Mouse (Mus musculus) heart, adult 2 months (tissue): ENCODE data around the gene Mrpl23. TPM values are rescaled to one million over a fixed set of nuclear protein-coding genes. Genes with fewer than 3 reads are reported as not detected.

Source experiments
- DNase-seq, 2 experiments: peaks; one replicate each; pipeline ENCODE4 v3.0.0; 2021
- H3K27ac ChIP-seq: fragments of 200-600 bp; 2 replicates; pipeline ENCODE4 v1.8.1; 2022
- H3K27me3 ChIP-seq: fragments of 200-500 bp; 2 replicates; pipeline ENCODE4 v1.6.1; 2012; ENCODE audit warnings: mild to moderate bottlenecking, low read length, inconsistent platforms, mixed read lengths; ENCODE audit not compliant: control insufficient read depth, insufficient read depth
- H3K36me3 ChIP-seq: fragments of 200-500 bp; 2 replicates; pipeline ENCODE4 v1.6.1; 2012; ENCODE audit warnings: low read length, inconsistent platforms; ENCODE audit not compliant: control insufficient read depth, insufficient read depth
- H3K4me1 ChIP-seq: fragments of 200-500 bp; 2 replicates; pipeline ENCODE4 v1.6.1; 2011; ENCODE audit warnings: low read length; ENCODE audit not compliant: control insufficient read depth, insufficient read depth
- H3K4me3 ChIP-seq: fragments of 200-600 bp; 2 replicates; pipeline ENCODE4 v1.8.1; 2022
- H3K79me2 ChIP-seq: fragments of 200-500 bp; replicated peaks from 2 replicates; pipeline ENCODE4 v1.6.1; 2012; ENCODE audit warnings: mild to moderate bottlenecking, inconsistent platforms, low read length, moderate library complexity, mixed read lengths; ENCODE audit not compliant: control insufficient read depth, insufficient read depth
- H3K9ac ChIP-seq: fragments of 200-500 bp; 2 replicates; pipeline ENCODE4 v1.6.1; 2012; ENCODE audit warnings: low read depth, mild to moderate bottlenecking, control low read depth, inconsistent platforms, low read length, mixed read lengths
- CTCF ChIP-seq: fragments of 200-600 bp; IDR thresholded peaks from 2 replicates; pipeline ENCODE4 v1.8.1; 2022; ENCODE audit warnings: antibody characterized with exemption, mild to moderate bottlenecking, moderate library complexity
- EP300 ChIP-seq: fragments of 200-500 bp; IDR thresholded peaks from 2 replicates; pipeline ENCODE4 v1.6.1; 2011; ENCODE audit warnings: low read depth, low read length, control low read depth; ENCODE audit not compliant: insufficient read depth
- POLR2A ChIP-seq: fragments of 200-500 bp; IDR thresholded peaks from 2 replicates; pipeline ENCODE4 v1.6.1; 2011; ENCODE audit warnings: mild to moderate bottlenecking, low read depth, low read length, control low read depth; ENCODE audit not compliant: insufficient read depth
- WGBS: fragments of 180-500 bp; shearing (Covaris S2); methylation state at CpG from one replicate; pipeline ENCODE4 v1.1.7; 2018; 5-methylcytosine and 5-hydroxymethylcytosine counted together
- intact Hi-C: fragments of 180-260 bp; cut with DNase I; formaldehyde crosslinking; loops from one replicate; pipeline ENCODE4 v1.15.1; 2025
- polyA plus RNA-seq: library from polyadenylated mRNA; depleted of rRNA; stranded (reverse); fragments of >200 nt; gene quantifications from 2 replicates; pipeline ENCODE4 v1.2.3, GENCODE M21; 2012
- total RNA-seq, 2 experiments: library from RNA; stranded (reverse); gene quantifications; 2 replicates each; pipeline ENCODE4 v1.2.3; 2021

Mrpl23 gene
- total and polyA plus RNA-seq, 3 experiments, result 0.89 to 12.8 (median 2.1) TPM

DNA sequence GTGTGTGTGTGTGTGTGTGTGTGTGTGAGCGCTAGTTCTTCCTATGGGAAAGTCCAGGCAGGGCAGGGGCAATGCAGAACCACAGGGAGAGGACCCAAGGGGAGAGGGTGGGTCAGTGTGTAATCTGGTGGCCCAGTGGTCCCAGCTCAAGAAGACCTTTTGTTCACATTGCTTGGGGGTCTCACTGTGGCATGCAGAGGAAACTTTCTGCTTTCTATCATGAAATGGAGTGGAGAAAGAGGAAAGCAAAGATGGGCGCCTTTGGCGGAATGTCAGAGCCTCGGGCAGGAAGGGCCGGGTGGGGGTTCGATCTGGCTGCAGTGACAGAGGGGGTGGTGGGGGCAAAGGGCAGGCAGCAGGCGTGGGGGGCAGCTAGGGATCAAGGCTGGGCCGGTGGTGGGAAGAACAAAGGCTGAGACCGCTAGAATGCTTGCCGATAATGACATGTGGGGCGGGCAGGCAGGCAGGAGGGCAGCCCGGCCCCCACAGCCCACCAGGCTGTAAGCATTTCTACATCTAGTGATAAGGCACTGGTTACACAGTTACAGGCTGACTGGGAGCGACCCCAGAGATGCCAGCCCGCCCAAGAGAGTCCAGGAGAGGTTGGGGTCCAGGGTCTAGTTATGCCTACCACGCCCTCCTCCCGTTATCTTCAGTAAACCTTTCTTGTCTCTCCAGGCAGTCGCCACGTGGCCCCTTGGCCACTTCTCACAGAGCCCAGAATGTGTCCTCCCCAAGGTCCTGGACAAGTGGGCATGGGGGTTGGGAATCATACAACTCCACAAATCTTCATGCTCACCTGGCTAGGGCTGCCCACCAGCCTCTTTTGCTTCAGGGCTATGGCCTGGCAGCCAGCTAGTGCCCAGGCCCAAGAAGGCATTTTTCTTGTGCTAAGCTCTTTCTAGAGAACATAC is 28.7 kb downstream of the Mrpl23 start:
- no peak overlapping the region for H3K9ac ChIP-seq

DNA sequence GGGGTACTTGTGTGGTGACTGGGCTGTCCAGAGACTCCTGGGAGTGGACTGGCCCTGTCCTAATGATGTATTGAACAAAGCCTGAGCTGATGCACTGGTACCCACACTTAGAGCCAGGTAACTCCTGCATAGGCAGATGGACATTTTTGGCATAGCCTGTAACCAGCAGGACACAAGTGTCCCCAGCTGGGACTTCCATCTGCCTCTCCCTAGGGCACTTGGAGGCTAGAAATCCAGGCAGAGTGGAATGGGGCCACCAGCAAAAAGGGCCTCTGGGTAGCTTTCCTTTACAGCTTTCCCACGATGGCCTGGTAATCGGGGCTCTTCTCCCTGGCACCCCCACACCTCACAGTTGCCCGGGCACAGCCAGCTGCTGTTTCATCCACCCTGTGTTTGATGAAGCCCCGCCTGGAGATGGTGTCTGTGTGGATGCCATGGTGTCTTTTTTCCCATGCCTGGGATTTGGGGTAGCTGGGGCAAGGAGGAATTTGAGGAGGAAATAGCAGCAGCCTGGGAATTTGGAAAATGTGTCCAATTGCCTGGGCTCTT is 29.4 kb downstream of the Mrpl23 start:
- WGBS, result 81% methylated on average over 4 of the region's 4 CpGs
- H3K4me3 ChIP-seq, result no peak overlapping the region
- no peaks in the 10 kb centered on the region for H3K36me3 ChIP-seq
- no peak overlapping the region for H3K27ac ChIP-seq
- H3K27me3 ChIP-seq, result no peaks in the 10 kb centered on the region
- no peaks in the 10 kb centered on the region for H3K4me1 ChIP-seq
- H3K9ac ChIP-seq, result no peak overlapping the region
- H3K79me2 ChIP-seq, result no peaks in the 10 kb centered on the region
- intact Hi-C loops, result no loop called here
- TF ChIP-seq EP300 (no peak), POLR2A (no peak), CTCF (no peak)
- DNase-seq, result no peak

More for the DNA sequence above, 28.7 kb downstream of the Mrpl23 start:
- intact Hi-C loops, result no loop called here
- 62% methylated on average over 18 of the region's 18 CpGs for WGBS
- H3K4me1 ChIP-seq, result no peaks in the 10 kb centered on the region
- H3K79me2 ChIP-seq, result no peaks in the 10 kb centered on the region
- H3K27me3 ChIP-seq, result no peaks in the 10 kb centered on the region
- no peak for TF ChIP-seq POLR2A
- no peak for TF ChIP-seq EP300
- TF ChIP-seq CTCF, result no peak
- H3K27ac ChIP-seq, result no peak overlapping the region
- no peaks in the 10 kb centered on the region for H3K36me3 ChIP-seq
- no peak for DNase-seq
- no peak overlapping the region for H3K4me3 ChIP-seq

DNA sequence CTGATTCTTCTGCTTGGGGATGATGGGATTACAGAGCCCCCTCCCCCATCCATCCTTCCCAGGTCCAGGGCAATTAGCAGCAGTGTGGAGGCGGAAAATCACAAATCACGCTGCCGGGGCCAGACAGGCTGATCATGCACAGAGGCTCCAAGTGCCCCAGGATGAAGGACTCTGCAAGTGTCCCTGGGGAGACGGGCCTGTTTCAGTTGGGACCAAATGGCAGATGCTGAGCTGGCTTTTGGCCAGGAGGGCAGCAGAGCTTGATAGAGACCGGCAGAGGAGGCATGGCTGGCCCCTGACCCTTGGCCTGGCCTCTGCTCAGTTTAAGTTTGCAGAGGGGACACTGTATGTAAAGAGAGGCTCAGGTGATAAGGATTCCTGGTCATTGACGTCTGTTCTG is 30.7 kb downstream of the Mrpl23 start:
- Histone ChIP-seq H3K4me1 (peaks cover 2% of the 10 kb centered on the region; the same call in 1 of the 2 replicates), H3K79me2 (no peaks in the 10 kb centered on the region), H3K9ac (no peak overlapping the region), H3K36me3 (no peaks in the 10 kb centered on the region), H3K4me3 (no peak overlapping the region), H3K27ac (no peak overlapping the region), H3K27me3 (no peaks in the 10 kb centered on the region)
- WGBS, result 76% methylated on average over 6 of the region's 6 CpGs
- intact Hi-C loops, result no loop called here
- no peak for DNase-seq
- TF ChIP-seq CTCF (no peak), POLR2A (no peak), EP300 (no peak)

DNA sequence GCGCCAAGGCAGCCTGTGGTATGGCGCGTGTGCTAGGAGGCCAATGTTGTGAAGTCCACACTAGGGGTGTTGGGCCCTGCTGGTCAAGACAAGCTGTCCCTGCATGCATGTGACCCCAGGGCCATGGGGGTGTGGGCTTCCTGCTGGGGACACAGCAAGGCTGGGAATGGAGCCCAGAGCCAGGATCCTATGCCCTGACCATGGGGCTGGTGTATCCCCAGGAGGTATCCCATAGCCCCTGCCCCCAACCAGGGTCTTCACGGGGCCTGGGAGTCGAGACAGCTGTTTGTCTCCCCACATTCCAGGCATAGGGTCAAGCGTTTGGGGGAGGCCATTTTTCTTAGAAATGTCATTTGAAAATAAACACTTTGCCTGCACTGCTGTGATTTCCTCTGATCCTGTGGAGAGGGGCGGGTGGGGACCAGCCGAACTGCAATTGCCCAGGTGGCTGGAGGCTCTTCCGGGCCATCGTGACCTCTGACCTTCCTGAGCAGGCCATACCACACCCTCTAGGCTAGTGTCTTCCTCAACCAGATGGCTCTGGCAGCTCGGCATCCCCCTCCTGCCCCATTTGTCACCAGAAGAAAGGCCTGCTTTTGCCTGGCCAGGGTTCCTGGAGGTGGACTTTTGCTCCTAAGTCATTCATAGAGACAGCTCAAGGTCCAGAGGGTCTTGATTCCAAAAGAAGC is 32.6 kb downstream of the Mrpl23 start:
- WGBS, result 63% methylated on average over 11 of the region's 11 CpGs
- Histone ChIP-seq H3K36me3 (no peaks in the 10 kb centered on the region), H3K27me3 (no peaks in the 10 kb centered on the region), H3K4me3 (no peak overlapping the region), H3K9ac (no peak overlapping the region), H3K79me2 (no peaks in the 10 kb centered on the region), H3K27ac (no peak overlapping the region), H3K4me1 (peaks cover 2% of the 10 kb centered on the region; the same call in 1 of the 2 replicates)
- DNase-seq, result no peak
- intact Hi-C loops, result no loop called here
- TF ChIP-seq EP300 (no peak), CTCF (no peak), POLR2A (no peak)

DNA sequence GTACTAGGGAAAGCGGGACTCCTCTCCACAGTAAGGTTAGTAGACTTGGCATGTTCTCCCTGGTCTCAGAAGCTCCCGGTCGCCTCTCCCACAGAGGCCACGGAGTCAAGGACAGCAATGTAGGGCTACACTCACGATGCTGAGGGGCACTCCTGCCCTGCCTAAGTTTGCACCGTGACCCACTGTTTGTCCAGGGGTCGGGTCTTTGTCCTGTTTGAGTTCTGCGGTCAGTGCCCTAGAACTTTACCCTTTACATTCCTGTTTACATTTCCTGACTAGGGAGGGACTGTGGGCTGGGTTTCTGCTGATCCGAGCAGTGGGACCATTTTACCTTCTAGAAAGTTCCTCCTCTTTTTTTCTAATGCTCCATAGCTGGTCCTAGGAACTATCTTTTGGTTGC is 34.0 kb downstream of the Mrpl23 start:
- H3K27ac ChIP-seq, result no peak overlapping the region
- H3K4me3 ChIP-seq, result no peak overlapping the region
- WGBS, result 79% methylated on average over 9 of the region's 9 CpGs
- TF ChIP-seq POLR2A (no peak), EP300 (no peak), CTCF (no peak)
- H3K36me3 ChIP-seq, result no peaks in the 10 kb centered on the region
- no peak overlapping the region for H3K9ac ChIP-seq
- DNase-seq, result no peak
- H3K4me1 ChIP-seq, result peaks cover 2% of the 10 kb centered on the region; the same call in 1 of the 2 replicates
- intact Hi-C loops, result no loop called here
- no peaks in the 10 kb centered on the region for H3K27me3 ChIP-seq
- H3K79me2 ChIP-seq, result no peaks in the 10 kb centered on the region
